Mouse (Mus musculus) right cerebral cortex, adult 2 months (tissue): ENCODE results near the gene Sh3bp1.

Source experiments
- DNase-seq, 2 experiments: peaks; one replicate each; pipeline ENCODE4 v3.0.0; 2021 to 2022; ENCODE audit warnings: low spot score in 2 of 2

The Sh3bp1 gene

DNA sequence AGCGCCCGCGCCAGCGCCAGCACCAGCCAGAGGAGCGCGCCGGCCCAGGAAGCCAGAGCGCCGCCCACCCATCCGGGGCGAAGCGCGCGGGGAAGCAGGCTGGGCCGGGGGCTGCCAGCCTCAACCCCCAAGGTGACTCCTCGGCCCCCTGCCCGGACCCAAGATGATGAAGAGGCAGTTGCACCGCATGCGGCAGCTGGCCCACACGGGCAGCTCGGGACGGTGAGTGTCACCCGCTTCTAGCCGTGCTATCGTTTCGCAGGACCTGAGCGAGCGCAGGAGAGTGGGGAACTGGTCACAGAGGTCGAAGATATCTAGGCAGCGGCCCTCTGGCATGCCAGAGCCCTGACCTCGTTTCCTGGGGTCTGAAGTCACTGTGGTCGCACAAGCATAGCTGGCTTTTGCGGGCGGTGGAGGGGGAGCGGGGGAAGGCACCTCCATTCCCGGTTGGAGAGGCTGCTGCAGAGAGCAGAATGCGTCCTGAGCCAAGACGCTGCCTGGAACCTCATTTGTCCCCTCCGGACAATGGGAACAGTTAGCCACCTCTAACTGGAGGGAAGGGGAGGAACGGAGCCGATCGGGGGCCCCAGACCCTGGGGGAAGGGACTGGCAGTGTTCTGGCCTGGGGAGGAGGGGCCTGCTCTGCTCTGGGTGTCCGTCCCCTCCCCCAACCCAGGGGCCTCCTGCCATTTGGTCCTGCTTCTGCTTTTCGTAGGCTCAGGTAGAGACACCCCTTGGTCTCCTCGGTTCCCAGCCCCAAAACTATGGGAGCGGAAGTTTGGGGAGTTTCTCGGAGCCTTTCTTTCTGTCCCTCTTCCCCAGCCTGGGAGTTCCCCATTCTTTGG, at the start of gene Sh3bp1:
TSS of gene Sh3bp1 (plus strand) at position 29 of the 845 bp plus-strand sequence.
- DNase-seq = peak; percentile 54

DNA sequence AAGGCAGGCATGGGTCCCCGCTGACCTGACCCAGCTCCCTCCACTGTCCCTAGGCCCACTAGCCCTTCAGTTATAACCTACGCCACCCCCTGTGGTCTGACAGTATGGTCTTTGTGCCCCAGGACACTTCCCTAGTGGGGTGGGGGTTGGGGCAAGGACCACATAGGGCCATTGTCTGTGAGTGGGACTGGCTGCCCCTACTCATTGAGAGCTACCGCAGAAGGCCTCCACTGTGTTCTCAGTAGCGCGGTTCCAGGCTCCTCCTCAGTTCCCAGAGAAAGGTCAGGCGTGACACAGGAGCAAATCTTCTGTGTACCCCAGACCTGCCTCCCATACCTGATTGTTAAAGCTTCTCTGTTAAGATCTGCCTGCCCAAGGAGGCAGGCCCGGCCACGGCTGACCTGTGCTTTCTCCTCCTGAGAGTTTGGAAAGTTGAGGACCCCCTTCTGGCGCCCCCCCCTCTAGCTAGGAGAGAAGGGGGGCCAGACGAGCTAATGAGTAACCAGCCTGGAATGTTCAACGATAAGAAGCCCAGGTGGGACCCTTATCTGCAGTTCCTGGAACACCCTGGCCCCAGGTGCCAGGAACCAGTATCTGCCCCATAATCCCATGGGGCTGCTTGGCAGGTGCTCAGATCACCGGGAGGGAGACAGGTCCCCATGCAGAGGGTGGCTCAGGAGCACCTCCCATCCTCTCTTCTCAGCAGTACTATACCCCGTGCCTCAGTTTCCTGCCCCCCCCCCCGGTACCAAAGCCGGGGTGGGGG, 49.3 kb upstream of the Sh3bp1 start:
- no peak for DNase-seq

DNA sequence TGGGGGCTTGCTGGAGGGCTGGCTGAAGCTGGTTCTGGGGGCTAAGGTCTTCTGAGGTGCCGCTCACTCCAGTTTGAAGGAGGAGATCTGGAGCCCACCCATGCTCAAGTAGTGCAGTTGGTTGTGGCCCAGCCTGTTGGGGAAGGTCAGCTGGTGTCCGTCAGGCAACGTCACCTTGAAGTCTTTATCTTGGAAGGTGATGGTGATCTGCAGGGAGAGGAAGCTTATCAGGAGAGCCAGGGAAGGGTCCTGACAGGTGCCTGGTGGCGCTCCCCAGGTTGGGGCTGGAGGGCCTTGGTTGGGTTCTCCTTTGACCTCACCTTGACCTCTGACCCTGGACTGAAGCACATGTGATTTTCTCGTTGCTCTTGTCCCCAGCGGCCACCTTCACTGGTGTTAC, 48.6 kb upstream of the Sh3bp1 start:
- no peak for DNase-seq

DNA sequence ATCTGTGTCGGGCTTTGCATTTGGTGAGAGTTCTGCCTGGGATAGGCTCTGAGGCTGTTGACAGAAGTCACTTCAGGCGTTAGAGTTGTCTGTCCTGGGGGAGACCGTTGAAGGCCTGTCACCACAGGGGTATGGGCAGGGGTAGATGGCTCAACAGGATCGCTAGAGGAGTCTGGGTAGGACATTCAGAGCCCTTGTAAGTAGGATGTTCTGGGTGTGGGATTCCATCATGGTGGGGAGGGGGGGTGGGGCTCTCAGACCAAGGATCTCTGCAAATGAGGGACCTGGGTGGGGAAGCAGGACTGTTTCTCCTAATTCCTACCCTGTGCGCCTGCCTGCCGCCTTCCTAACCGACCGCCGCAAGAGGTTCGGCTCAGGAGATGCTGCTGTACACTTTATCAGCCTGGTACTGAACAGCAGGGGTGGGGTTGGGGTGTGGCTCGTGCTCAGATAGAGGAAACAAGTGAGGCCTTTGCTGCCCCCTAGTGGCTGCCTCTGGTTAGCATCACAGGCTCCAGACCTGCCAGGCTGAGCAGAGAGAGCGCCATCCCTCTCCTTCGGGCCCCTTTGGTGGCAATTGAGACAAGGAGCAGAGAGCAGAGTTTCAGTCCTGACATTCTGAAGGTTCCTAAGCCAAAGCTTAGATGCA, 47.9 kb upstream of the Sh3bp1 start:
- peak; percentile 93 to 94 for DNase-seq

DNA sequence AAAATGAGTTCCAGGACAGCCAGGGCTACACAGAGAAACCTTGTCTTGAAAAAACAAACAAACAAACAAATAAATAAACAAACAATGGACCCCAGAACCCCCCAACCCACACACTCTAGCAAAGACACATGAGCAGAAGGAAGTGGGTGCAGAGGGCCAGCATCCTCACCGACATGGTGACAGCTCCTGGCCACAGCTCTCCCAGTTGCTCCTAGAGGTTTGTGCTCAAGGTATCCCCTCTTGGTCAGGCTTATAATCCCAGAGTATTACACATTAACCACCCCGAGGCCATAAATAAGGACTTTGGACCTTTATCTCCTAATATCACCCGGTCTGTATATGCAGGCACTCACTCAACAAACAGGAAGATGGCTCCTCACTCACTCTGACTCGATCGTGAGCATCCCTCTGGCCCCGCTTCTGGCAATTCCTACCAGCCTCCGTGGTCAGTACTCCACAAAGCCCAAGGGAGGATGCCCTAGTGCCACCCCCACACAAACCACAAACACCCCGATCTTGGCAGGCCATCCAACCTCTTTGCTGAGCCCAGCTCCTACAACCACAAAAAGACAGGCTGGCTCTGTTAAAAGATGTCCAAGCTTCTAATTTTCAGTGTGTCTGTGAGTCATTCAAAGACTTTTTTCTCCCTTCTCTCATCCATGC, 44.1 kb upstream of the Sh3bp1 start, which contains the start of gene Lgals2:
TSS of gene Lgals2 (minus strand) at position 227 of the 663 bp plus-strand sequence.
- DNase-seq = no peak

DNA sequence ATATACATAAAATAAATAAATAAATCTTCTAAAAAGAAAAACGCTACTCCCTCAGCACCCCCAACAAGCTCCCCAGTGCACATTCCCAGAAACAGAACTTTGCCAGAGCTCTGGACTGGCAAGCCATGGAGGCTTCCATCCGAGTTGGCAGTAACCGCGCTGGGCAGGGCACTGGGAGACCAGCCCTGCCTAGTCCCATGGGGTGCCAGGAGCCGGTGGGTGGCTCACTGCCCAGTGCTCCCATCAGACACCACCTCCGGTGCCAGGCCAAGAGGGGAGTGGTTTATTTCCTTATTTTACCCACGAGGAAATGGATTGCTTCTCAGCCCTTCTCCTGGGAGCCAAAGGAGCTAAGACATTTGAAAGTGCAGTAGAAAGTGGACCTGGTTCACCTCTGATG, 42.6 kb upstream of the Sh3bp1 start:
- DNase-seq = peak in 1 of 2 experiments; percentile 34

DNA sequence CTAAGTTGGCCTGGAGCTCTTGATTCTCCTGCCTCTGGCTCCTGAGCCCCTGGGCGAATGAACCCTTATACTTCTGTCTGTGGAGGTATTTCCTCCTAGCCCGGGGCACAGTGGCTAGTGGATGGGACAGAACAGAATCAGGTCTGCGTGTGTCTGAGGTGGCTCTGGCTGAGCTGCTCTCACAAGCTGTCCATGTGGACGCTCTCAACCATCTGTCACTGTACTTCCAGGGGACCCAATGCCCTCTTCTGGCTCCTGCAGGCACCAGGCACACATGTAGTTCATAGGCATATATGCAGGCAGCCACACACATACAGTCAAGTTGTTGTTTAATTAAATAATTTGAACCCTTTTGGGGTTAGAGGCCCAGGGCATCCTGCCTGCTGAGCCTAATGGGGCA, 40.3 kb upstream of the Sh3bp1 start:
- DNase-seq = no peak

DNA sequence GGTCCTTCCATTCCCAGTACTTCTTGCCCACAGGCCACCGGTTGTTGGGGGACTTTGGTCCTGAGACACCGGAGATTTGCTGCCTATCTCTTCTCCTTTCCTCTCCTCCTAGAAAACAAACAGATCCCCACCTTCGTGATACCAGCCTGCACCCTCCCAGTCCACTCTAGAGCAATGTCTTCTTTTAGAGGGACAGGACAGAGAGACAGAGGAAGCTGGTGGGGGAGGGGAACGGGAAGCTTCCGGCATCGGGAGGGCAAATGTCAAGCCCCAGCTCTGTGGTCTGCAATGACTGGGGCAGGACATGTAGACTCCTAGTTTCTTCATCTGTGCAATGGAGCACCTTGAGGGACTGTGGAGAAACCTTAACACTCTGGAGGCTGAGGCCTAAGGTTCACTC, 39.9 kb upstream of the Sh3bp1 start:
- no peak for DNase-seq

DNA sequence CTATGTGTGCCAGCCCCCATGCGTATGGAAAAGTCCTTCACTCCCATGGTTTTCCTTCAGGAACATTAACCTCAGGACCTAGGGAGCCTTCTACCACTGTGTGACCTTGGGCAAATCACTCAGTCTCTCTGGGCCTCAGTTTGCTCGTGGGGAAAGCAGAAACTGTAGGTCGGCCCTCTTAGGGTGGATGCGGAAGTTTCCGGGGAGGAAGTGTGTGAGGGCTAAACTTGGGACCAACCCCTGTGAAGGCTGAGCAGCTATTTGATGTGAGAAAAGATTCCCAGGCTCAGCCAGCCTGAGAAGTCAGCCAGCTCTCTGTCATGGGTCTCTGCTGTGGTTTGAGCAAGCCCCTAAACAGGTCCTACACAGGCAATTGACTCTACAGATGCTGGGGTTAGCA, 37.3 kb upstream of the Sh3bp1 start:
- DNase-seq = no peak

DNA sequence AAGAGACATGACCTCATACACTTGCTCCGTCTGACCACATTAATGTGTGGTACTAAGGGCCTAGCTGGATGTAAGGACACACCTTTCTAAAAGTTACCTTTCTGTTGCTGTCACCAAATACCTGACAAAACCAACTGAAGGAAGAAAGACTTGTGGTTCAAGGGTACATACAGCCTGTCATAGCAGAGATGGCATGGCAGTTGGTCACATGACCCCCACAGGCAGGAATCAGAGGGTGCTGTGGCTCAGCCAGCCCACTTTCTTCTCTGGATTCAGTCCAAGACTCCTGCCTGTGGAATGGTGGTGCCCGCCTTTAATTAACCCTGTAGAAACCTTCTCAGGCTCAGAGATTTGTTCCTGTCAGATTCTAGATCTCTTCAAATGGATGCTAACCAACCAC, 36.4 kb upstream of the Sh3bp1 start:
- DNase-seq = no peak

DNA sequence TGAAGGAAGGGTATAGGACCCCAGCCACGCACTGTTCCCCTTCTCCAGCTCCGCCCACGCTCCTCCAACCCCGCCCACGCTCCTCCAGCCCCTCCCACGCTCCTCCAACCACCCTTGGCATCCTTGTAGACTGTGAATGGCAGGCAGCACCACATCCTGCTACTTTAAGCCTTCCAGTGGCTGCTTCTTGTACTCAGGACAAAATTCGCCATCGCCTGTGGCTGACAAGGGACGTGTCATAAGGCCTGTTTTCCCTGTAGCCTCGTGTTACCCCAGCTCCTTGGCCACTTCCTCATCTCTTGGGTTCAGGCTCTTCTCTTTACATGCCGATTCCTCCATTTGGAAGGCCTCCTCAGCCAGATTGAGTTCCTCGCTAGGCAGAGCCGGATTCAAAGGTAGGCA, 35.7 kb upstream of the Sh3bp1 start:
- no peak for DNase-seq

DNA sequence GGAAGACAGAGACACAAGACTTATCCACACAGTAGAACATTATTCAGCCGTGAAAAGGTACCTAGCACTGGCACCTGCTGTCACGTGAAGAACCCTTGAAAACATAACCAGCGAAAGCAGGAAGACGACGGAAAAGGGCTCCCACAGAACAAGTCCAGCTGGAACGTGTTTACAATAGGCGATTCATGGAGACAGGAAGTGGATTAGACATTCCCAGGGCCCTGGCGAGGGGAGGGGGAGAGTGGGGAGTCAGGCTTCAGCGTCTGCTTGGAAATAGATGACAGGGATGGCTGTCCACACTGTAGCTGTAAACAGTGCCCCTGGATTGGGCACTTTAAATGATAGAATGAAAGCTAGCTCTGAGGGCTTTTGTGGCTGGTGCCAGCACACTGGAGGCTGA, 31.2 kb upstream of the Sh3bp1 start:
- peak in 1 of 2 experiments; percentile 26 for DNase-seq

DNA sequence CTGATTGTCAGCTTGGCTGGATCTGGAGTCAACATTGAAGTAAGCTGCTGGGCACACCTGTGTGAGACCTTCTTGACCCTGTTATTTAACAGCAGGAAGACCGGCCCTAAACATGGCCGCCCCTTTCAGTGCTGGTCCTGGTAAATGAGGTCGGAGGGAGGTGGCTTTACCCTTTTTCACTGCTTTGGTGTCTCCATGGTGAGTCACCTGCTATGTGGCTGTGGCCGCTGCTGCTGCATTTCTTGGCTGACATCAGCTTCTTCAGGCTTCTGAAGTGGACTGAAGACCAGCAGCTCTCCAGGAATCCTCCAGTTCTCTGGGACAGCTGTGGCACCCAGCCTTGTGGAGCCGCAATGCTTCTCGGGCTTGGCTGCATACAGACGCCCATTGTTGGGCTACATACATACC, 30.7 kb upstream of the Sh3bp1 start:
- DNase-seq = no peak

DNA sequence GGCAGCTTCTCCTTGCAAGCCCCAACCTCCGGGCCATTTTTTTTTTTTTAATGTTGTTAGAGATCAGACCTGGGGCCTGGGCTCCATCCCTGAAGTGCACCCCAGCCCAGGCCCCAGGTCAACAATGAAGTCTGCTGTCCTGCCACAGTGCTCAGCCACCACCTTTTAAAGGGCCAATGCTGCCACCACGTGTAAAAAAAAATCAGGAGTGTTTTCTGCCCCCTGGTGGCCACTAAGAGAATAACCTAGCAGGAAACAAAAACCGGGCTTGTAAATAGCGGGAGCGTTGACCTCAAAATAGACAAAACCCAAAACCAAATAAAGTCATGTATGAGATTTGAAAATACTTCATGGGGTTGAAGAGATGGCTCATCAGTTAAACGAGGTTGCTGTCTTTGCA, 29.8 kb upstream of the Sh3bp1 start:
- DNase-seq = peak; percentile 29 to 59

DNA sequence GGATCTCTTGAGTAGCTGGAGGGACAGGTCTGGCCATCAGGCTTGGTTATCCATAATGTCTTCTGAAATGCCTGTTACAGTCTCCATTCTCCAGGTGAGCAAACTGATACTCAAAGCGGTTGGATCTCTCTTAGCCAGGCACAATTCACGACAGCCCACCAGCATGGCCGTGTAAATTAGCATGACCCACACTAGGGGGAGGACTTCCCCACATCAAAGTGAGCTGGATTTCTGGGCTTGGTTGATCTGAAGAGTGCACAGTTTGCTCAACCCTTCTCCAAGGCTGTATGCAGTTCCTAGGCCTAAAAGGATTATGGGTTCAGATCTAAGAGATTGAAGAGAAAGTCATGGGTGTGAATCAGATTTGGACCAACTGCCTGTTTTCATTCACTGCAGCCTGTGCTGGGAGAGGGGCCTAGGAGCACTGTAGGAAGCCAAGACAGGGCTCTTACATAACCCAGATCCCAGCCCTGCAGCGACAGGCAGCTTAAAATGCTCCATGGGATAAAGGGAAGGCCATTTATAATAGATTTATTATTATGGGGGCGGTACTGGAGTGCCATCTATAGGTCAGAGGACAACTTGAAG, 27.5 kb upstream of the Sh3bp1 start:
- DNase-seq = no peak

DNA sequence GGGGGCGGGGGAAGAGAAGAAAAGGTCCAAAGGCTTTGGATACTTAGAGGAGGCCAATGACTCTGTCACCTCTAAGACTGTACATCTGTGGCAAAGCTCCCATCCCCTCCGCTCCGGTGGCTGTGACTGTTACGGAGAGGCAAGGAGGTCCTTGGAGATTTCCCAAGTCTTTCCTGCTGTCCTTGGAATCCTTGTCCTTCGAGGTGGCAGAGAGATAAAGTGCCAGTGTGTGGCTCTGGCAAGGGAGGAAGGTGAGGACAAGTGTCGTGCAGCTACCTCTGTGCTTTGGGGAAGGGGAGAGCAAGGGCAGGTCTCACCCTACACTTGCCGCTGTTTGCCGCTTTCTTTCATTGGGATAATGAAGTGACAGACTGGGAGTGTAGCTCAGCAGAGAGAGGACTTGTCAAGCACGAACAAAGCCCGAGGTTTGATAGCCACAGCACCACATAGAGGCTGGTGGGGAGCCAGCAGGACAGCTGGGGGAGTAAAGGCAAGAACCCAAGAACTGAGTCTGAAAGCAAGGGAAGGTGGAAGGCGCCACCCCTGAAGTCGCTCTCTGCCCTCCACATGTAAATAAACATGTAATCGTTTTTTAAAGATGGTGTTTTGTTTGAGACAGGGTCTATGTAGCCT, 25.6 kb upstream of the Sh3bp1 start:
- DNase-seq = no peak

DNA sequence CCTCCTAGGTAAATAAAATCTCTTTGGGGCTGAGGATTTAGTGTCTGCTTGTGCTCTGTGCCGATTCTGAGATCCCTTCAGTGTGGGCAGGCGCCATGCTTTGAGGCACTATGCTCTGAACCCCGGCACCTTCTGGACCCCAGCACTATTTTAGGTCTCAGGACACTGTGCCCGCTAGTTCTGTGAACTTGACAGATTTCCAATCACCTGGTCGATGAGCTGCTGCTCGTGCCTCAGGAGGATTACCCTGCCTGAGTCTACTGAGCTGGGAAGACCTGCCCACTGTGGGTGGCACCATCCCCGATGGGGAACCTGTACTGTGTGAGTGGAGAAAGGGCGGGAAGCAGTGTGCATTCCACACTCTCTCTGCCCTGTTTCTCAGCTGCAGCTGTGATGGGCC, 24.6 kb upstream of the Sh3bp1 start:
- no peak for DNase-seq

DNA sequence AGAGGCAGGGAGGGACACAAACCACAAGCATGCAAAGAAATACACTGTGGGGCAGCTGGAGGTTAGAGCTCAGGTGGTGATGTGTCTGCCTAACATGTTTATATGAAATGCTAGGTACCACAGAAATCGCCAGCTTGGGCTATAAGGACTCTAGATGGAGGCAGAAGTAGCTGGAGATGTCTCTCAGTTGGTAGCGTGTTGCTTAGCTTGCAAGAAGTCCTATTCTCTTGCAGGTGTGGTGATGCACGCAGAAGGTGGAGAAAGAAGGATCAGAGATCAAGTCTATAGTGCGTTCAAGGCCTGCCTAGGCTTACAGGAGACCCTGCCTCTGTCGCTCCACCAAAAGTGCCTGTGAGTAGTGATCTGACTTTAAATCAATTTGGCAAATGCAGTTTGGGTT, 24.0 kb upstream of the Sh3bp1 start:
- DNase-seq = no peak

DNA sequence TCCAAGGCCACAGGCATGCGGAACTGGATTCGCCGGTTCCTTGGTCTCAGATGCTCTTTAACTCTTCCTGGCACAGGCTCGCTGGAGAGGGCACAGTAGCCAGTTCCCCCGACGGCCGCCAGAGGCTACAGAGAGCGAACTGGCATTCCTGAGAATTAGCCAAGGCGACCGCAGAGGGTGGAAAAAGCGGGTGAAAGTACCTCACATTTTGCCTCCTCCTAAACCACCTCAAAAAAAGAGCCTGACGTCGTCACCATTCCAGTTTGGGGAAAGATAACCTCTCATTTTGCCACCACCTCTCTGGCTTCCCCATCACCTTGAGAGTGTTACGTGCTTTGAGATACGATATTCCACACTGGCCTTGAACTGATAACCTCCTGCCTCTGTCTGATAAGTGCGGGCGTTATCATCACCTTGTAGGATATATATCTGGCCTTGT, 23.3 kb upstream of the Sh3bp1 start:
- peak; percentile 70 to 82 for DNase-seq

DNA sequence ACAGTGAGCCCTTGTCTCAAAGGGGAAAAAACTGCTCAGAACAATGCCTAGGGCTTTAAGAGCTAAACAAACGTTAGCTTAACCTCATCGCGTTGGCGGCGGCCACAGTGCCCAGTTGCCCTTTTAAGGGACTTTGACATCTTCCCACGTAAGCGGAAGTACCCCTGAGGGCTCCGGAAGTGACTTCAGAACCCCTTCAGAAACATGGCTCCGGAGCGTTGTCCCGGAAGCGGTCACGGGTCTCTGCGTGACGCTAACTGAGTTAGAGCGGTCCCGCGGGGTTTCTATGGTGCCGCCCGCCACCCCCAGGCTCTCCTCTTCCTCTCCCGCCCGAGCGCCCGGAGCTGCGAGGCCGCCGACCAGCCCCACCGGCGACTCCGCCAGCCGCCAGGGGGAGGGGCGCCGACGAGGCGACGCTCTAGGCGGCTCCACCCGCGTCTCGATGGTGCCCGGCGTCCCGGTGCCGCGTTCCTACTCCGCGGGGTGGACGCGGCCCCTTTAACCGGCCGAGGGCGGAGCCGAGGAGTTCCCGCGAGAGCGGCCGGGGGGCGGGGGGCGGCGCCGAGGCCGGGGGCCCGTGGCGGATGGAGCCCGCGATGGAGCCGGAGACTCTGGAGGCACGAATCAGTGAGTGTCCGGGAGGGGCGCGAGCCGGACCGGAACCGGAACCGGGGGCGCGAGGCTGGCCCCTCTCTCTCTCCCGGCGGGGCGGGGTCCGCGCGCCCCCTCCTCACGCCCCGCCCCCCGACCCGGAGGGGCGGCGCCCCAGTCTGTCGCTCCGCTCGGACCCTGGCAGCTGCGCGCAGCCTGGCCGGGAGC, 22.4 kb upstream of the Sh3bp1 start, which contains the start of gene Gga1:
TSS of gene Gga1 (plus strand) at position 200 of the 819 bp plus-strand sequence.
- DNase-seq = peak; percentile 95 to 98
